Mouse (Mus musculus) small intestine, adult 2 months (tissue): ENCODE results near the gene Cdk5.

ENCODE experiments used
- CTCF ChIP-seq: fragments of 200-500 bp; IDR thresholded peaks from 2 replicates; pipeline ENCODE4 v1.5.1; 2012; ENCODE audit warnings: low read depth, mild to moderate bottlenecking, control low read depth, inconsistent platforms, low read length, moderate library complexity, mixed read lengths; ENCODE audit not compliant: insufficient replicate concordance, insufficient read length; ENCODE audit errors: extremely low read depth
- POLR2A ChIP-seq: fragments of 200-500 bp; IDR thresholded peaks from 2 replicates; pipeline ENCODE4 v1.6.1; 2012; ENCODE audit warnings: low read depth, mild to moderate bottlenecking, control low read depth, inconsistent platforms, low read length, moderate library complexity

GRCm38 (mm10) chr5:24427981-24428402, 4.7 kb upstream of the Cdk5 start:
- TF ChIP-seq POLR2A (no peak), CTCF (no peak)
